Mouse (Mus musculus): ENCODE measurements around the gene Cyth4. TPM values are rescaled to one million over a fixed set of nuclear protein-coding genes. Genes with fewer than 3 reads are reported as not detected.

The Cyth4 gene
- polyA plus RNA-seq, 1 experiment from 2014 or later: 1.6 TPM

- WGBS: 57% methylated on average over 8 of the region's 8 CpGs
- no peaks in the 10 kb centered on the region for H3K9me3 ChIP-seq (ENCODE audit: control insufficient read depth, low read length)
- no peaks in the 10 kb centered on the region for H3K36me3 ChIP-seq (ENCODE audit: control insufficient read depth, insufficient read depth, low read length)
- no peak overlapping the region for H3K27ac ChIP-seq (ENCODE audit: low read depth, low read length)
- no peaks in the 10 kb centered on the region for H3K27me3 ChIP-seq (ENCODE audit: control insufficient read depth, insufficient read depth, low read length)
- no peak overlapping the region for H3K4me2 ChIP-seq (ENCODE audit: low read depth)
- ATAC-seq (ENCODE audit: insufficient read depth, low FRiP score, low TSS enrichment) (no peak), DNase-seq (ENCODE audit: low spot score) (no peak)
- H3K4me1 ChIP-seq (ENCODE audit: control insufficient read depth, insufficient read depth, low read length): no peaks in the 10 kb centered on the region
- H3K9ac ChIP-seq (ENCODE audit: low read length): 0 out of 2 replicates have a peak overlapping the region, but pooled peaks have one; percentile 4
- no peak overlapping the region for H3K4me3 ChIP-seq (ENCODE audit: low read depth, low read length)
These were observed 47.8 kb downstream of the Cyth4 start for GRCm38 (mm10) chr15:78644606-78645005.

GRCm38 (mm10) chr15:78647746-78648145, 50.9 kb downstream of the Cyth4 start:
- Histone ChIP-seq H3K4me3 (ENCODE audit: low read depth, low read length) (no peak overlapping the region), H3K4me2 (ENCODE audit: low read depth) (no peak overlapping the region), H3K27me3 (ENCODE audit: control insufficient read depth, insufficient read depth, low read length) (no peaks in the 10 kb centered on the region), H3K9ac (ENCODE audit: low read length) (no peak overlapping the region), H3K27ac (ENCODE audit: low read depth, low read length) (no peak overlapping the region), H3K4me1 (ENCODE audit: control insufficient read depth, insufficient read depth, low read length) (no peaks in the 10 kb centered on the region), H3K9me3 (ENCODE audit: control insufficient read depth, low read length) (no peaks in the 10 kb centered on the region), H3K36me3 (ENCODE audit: control insufficient read depth, insufficient read depth, low read length) (no peaks in the 10 kb centered on the region)
- DNase-seq (ENCODE audit: low spot score) (no peak), ATAC-seq (ENCODE audit: insufficient read depth, low FRiP score, low TSS enrichment) (no peak)
- 84% methylated on average over 4 of the region's 4 CpGs for WGBS

- Histone ChIP-seq H3K4me2 (ENCODE audit: low read depth) (no peak overlapping the region), H3K4me1 (ENCODE audit: control insufficient read depth, insufficient read depth, low read length) (no peaks in the 10 kb centered on the region), H3K36me3 (ENCODE audit: control insufficient read depth, insufficient read depth, low read length) (no peaks in the 10 kb centered on the region), H3K4me3 (ENCODE audit: low read depth, low read length) (no peak overlapping the region), H3K27me3 (ENCODE audit: control insufficient read depth, insufficient read depth, low read length) (no peaks in the 10 kb centered on the region), H3K9ac (ENCODE audit: low read length) (no peak overlapping the region), H3K27ac (ENCODE audit: low read depth, low read length) (no peak overlapping the region), H3K9me3 (ENCODE audit: control insufficient read depth, low read length) (no peaks in the 10 kb centered on the region)
- 48% methylated on average over 4 of the region's 4 CpGs for WGBS
- no peak for ATAC-seq (ENCODE audit: insufficient read depth, low FRiP score, low TSS enrichment)
- DNase-seq (ENCODE audit: low spot score): no peak
These were observed 54.3 kb downstream of the Cyth4 start for GRCm38 (mm10) chr15:78651169-78651568.

GRCm38 (mm10) chr15:78664268-78664667, 67.4 kb downstream of the Cyth4 start:
- no peak for ATAC-seq (ENCODE audit: insufficient read depth, low FRiP score, low TSS enrichment)
- Histone ChIP-seq H3K36me3 (ENCODE audit: control insufficient read depth, insufficient read depth, low read length) (no peaks in the 10 kb centered on the region), H3K27ac (ENCODE audit: low read depth, low read length) (no peak overlapping the region), H3K4me1 (ENCODE audit: control insufficient read depth, insufficient read depth, low read length) (no peaks in the 10 kb centered on the region), H3K4me2 (ENCODE audit: low read depth) (no peak overlapping the region), H3K27me3 (ENCODE audit: control insufficient read depth, insufficient read depth, low read length) (no peaks in the 10 kb centered on the region), H3K9ac (ENCODE audit: low read length) (no peak overlapping the region), H3K9me3 (ENCODE audit: control insufficient read depth, low read length) (no peaks in the 10 kb centered on the region), H3K4me3 (ENCODE audit: low read depth, low read length) (no peak overlapping the region)
- WGBS: 81% methylated on average over 5 of the region's 5 CpGs
- no peak for DNase-seq (ENCODE audit: low spot score)

DNA sequence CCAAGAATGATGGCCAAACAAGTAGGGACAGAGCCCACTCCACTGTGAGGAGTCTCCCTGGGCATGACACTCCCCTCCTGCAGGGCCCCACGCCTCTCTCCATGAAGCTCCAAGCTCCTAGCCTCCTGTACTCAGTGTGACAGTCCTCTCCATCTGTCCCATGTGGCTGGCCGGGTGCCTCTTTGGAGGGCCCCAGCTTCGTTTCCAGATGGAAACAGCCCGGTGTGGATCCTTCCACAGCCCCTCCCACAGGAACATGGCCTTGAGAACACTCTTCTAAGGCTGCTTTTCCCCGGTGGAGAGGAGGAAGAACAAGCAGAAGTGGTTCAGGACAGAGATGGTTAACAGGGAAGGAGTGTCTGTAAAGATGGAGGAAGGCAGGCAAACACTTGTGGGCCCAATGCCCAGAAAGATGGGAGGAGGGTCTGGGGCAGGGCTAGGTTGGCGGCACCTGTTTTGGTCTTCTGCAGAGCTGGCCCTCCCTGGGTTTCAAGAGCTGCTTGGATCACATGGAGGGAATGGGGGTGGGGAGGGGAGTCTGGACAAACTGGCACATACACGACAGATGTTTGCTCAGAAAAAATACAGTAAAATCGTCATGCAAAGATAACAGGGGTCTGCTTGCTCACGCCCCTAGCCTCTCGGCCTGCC, 72.5 kb downstream of the Cyth4 start:
- no peak overlapping the region for H3K9ac ChIP-seq (ENCODE audit: low read length)
- no peaks in the 10 kb centered on the region for H3K36me3 ChIP-seq (ENCODE audit: control insufficient read depth, insufficient read depth, low read length)
- 76% methylated on average over 10 of the region's 10 CpGs for WGBS
- H3K4me3 ChIP-seq (ENCODE audit: low read depth, low read length): no peak overlapping the region
- H3K4me1 ChIP-seq (ENCODE audit: control insufficient read depth, insufficient read depth, low read length): no peaks in the 10 kb centered on the region
- no peak overlapping the region for H3K27ac ChIP-seq (ENCODE audit: low read depth, low read length)
- no peak for ATAC-seq (ENCODE audit: insufficient read depth, low FRiP score, low TSS enrichment)
- no peak overlapping the region for H3K4me2 ChIP-seq (ENCODE audit: low read depth)
- peaks cover 33% of the 10 kb centered on the region for H3K27me3 ChIP-seq (ENCODE audit: control insufficient read depth, insufficient read depth, low read length)
- no peaks in the 10 kb centered on the region for H3K9me3 ChIP-seq (ENCODE audit: control insufficient read depth, low read length)
- no peak for DNase-seq (ENCODE audit: low spot score)

DNA sequence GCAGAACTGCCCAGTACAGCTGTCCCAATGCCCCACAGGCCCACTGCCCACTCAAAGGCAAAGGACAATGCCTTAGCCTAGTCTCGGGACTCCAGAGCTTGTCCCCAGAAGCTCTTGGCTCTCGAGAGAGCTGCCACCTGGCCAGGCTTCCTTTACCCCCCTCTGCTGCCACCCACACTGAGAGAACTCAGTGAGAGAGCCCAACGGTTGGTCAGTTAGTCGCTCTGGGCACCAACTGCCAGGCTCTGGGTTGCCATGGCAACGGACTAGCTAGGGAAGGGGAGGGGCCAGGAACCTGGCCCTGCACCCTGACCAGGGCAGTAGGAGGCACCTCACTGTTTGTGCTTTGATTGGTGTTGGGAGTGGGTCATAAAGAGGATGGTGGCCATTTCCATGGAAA, 73.5 kb downstream of the Cyth4 start:
- no peaks in the 10 kb centered on the region for H3K36me3 ChIP-seq (ENCODE audit: control insufficient read depth, insufficient read depth, low read length)
- no peak overlapping the region for H3K9ac ChIP-seq (ENCODE audit: low read length)
- peaks cover 35% of the 10 kb centered on the region for H3K27me3 ChIP-seq (ENCODE audit: control insufficient read depth, insufficient read depth, low read length)
- H3K4me3 ChIP-seq (ENCODE audit: low read depth, low read length): no peak overlapping the region
- no peak overlapping the region for H3K4me2 ChIP-seq (ENCODE audit: low read depth)
- WGBS: 33% methylated on average over 5 of the region's 5 CpGs
- no peak for DNase-seq (ENCODE audit: low spot score)
- H3K27ac ChIP-seq (ENCODE audit: low read depth, low read length): no peak overlapping the region
- H3K9me3 ChIP-seq (ENCODE audit: control insufficient read depth, low read length): no peaks in the 10 kb centered on the region
- H3K4me1 ChIP-seq (ENCODE audit: control insufficient read depth, insufficient read depth, low read length): no peaks in the 10 kb centered on the region
- ATAC-seq (ENCODE audit: insufficient read depth, low FRiP score, low TSS enrichment): no peak; the same call in 1 of the 2 replicates

Other genes starting within 250 kb of the Cyth4 start
- not detected in 2 replicates for gene Tex33, start 201.1 kb upstream of the Cyth4 start, polyA plus RNA-seq (2014; fragmentation: Nextera tagmentation; extraction: Ambion mirVana)
- 7.5 and 7.8 TPM in 2 replicates for gene Tst, start 191.1 kb upstream of the Cyth4 start, polyA plus RNA-seq (2014; fragmentation: Nextera tagmentation; extraction: Ambion mirVana)
- 1.9 and 2.5 TPM in 2 replicates for gene Mpst, start 190.6 kb upstream of the Cyth4 start, polyA plus RNA-seq (2014; fragmentation: Nextera tagmentation; extraction: Ambion mirVana)
- gene Kctd17, start 168.5 kb upstream of the Cyth4 start, polyA plus RNA-seq (2014; fragmentation: Nextera tagmentation; extraction: Ambion mirVana): 74.6 and 78.1 TPM in 2 replicates
- gene Tmprss6, start 128.4 kb upstream of the Cyth4 start, polyA plus RNA-seq (2014; fragmentation: Nextera tagmentation; extraction: Ambion mirVana): not detected in 2 replicates
- gene Il2rb, start 101.8 kb upstream of the Cyth4 start, polyA plus RNA-seq (2014; fragmentation: Nextera tagmentation; extraction: Ambion mirVana): not detected in 2 replicates
- gene C1qtnf6, start 65.6 kb upstream of the Cyth4 start, polyA plus RNA-seq (2014; fragmentation: Nextera tagmentation; extraction: Ambion mirVana): 11.8 and 12.8 TPM in 2 replicates
- gene Sstr3, start 52.4 kb upstream of the Cyth4 start, polyA plus RNA-seq (2014; fragmentation: Nextera tagmentation; extraction: Ambion mirVana): 0.38 TPM in 1 of 2 replicates, not detected in the other
- 8.0 and 8.5 TPM in 2 replicates for gene Rac2, start 24.3 kb upstream of the Cyth4 start, polyA plus RNA-seq (2014; fragmentation: Nextera tagmentation; extraction: Ambion mirVana)
- 0.15 and 0.73 TPM in 2 replicates for gene Elfn2, start 121.7 kb downstream of the Cyth4 start, polyA plus RNA-seq (2014; fragmentation: Nextera tagmentation; extraction: Ambion mirVana)
- gene Mfng, start 176.4 kb downstream of the Cyth4 start, polyA plus RNA-seq (2014; fragmentation: Nextera tagmentation; extraction: Ambion mirVana): 34.1 and 34.9 TPM in 2 replicates
- 3.3 and 3.7 TPM in 2 replicates for gene Card10, start 206.0 kb downstream of the Cyth4 start, polyA plus RNA-seq (2014; fragmentation: Nextera tagmentation; extraction: Ambion mirVana)
- gene Cdc42ep1, start 245.6 kb downstream of the Cyth4 start, polyA plus RNA-seq (2014; fragmentation: Nextera tagmentation; extraction: Ambion mirVana): 14.0 and 15.1 TPM in 2 replicates

Measured in neural tube, embryonic 11.5 days (tissue).